Mouse (Mus musculus): ENCODE results near the gene Slc25a10. TPM values are rescaled to one million over a fixed set of nuclear protein-coding genes. Genes with fewer than 3 reads are reported as not detected.

Gene Slc25a10
- total RNA-seq (2015) (11.9 and 14.4 TPM in 2 replicates), total RNA-seq (2017) (16.2 and 19.7 TPM in 2 replicates)

DNA sequence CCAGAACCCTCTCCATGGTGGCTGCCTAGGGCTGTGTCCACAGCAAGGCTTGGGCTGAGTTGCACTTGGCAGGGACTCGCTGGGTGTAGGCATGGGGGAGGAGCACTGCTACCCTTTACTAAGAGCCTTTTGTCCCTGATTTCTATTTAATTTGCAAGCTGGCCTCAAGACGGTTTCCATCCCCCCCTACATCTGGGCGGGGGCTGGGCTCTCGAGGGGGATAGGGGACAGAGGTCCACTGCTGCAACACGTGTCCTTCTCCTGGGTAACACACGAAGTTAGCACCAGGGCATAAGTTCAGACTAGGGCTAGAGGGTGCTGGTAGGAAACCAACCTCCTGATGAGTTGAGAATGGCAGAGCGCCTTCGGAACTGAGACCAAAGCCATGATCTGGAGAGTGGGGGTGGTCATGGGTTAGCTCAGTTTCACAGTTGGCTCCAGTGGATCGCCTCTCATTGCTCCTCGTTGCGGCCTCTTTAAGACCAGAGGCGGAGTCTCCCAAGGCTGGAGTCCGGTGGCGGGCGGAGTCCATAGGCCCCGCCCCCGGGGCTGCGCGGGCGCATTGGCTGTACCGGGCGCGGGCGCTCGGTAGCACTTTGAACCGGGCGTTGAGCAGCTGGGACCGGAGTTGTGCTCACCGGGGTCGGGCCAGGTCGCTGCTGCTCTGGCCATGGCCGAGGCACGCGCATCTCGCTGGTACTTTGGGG is at the start of gene Slc25a10:
Slc25a10 (plus strand) TSS at position 524 of the 707 bp plus-strand sequence.
- ATAC-seq (replicated peaks; ENCODE audit: poor library complexity): peak; percentile 53

DNA sequence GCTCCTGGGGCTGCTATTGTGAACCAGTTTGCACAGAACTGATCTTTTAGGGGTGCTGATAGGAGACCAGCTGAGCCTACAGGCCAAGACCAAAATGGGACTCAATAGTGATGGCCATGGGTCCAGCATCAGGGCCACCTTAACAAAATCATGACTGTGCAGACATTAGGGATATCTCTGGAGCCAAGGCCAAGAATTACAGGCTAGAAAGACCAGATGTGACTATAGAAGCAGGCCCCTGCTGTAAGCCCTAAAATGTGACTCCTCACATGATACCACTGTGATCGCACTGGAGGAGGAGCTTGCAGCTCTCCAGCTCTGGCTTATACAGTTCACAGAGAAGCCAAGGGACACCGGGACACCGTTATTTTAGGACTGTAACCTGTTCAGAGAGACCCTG is 49.3 kb upstream of the Slc25a10 start, which contains the start of gene Tspan10:
Tspan10 (plus strand) TSS at position 301 of the 400 bp plus-strand sequence.
- no peak for ATAC-seq (replicated peaks; ENCODE audit: poor library complexity)

DNA sequence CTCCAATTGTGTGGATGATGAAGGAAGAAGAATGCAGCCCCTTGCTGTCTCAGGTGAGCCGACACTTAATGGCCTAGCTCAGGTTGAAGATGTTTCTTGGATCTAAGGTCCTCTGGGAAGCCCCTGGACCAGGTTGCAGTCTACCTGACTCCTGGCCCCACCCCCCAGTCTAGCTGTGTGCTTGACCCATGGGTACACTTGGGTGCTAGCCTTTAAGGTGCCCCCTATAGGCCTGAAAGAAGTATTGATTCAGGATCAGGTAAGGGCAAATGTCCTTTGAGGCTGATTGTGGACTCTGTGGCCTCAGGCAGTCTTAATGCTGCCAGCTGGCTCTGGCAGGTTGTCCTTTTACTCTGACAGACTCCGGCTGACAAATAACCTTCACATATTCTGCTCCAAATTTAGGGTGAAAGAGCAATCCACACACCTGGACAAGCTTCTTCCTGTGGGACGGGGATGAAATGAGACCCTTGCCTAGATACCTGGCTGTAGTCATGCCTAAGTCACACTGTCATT is 48.8 kb upstream of the Slc25a10 start:
- no peak for ATAC-seq (replicated peaks; ENCODE audit: poor library complexity)

DNA sequence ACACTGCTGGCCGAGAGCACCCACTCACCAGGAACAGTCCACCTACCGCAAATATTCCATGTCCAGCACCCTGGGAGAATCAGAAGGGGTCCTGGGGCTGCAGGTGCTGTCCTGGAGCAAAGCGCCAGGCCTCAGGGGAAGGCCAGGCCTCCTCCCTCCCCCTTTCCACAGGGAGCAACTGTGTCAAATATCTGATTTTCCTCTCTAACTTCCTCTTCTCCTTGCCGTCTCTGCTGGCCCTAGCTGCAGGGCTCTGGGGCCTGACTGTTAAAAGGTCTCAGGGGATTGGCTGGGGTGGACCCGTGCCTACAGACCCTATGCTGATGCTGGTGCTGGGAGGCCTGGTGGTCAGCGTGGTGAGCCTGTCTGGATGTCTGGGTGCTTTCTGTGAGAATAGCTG is 47.5 kb upstream of the Slc25a10 start:
- no peak for ATAC-seq (replicated peaks; ENCODE audit: poor library complexity)

DNA sequence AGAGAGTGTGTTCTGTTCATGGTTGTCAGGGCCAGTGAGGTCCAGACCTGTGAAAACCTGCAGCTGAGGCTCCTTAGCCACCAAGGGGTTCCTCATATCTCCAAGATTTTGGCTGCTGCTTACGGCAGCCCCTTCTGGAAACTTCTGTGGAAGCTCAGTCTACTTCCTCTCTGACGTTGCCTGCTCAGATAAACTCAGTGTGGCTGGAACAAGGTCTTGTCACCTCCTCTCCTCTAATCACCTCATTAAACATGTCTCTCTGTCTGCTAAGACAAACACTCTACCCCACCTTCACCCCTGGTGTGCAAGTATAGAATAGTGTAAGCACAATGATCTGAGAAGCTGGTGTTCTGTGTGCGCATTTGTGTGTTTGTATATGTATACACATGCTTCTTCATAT is 46.2 kb upstream of the Slc25a10 start:
- ATAC-seq (replicated peaks; ENCODE audit: poor library complexity): no peak

DNA sequence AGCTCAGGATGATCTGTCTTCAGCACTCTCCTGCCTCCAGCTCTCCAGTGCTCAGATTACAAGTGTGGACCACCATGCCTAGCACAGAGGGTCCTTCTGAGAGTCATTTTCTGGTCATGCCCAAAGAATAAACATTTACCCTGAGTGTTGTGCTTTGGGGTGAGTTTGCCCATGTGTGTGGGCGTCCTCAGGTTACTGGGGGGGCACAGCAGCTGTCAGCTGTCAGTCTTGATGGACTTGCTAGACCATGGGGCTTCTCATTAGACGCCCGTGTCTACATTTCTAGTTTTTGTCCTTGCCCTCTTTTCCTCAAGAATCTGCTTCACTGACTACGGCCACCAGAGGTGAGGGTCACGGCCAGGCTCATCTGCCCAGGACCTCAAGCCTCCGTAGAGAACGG is 44.5 kb upstream of the Slc25a10 start:
- no peak for ATAC-seq (replicated peaks; ENCODE audit: poor library complexity)

DNA sequence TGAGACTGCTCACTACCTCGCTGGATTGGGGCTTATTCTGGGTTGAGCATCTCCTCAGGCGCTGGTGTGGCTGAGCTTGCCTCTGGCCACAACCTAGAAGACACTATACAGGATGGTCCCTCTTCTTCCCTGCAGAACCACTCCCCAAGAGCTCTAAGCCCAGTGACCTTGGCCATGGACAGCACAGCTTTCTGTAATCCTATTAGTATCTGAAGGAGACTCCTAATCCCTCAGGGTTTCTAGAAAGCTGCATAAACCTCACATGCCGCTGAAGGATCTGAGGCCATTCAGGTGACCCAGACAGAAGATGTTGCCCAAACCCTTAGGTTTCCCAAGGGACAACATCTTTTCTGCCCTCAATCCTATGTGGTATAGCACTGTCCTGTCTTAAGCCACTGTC is 39.4 kb upstream of the Slc25a10 start:
- ATAC-seq (replicated peaks; ENCODE audit: poor library complexity): no peak

DNA sequence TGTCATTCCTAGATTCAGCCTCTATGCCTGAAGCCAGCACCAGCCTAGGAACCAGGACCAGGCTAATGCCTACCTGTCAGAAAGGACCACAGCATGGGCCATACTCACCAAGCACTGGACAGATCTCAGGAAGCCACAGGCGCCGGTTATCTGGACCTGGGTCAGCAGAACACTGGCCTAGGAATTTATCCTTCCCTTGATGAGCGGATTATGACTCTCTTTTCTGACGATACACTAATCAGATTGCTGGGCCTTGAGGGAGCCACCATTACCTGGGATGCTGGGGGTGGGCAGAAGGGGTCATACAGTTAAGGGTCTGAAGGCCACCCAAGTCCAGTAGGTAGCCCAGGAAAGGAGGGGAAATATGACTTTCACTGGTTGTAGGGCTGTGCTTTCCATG is 38.3 kb upstream of the Slc25a10 start, which contains the start of gene Pde6g:
Pde6g (minus strand) TSS at position 195 of the 400 bp plus-strand sequence.
- ATAC-seq (replicated peaks; ENCODE audit: poor library complexity): no peak

DNA sequence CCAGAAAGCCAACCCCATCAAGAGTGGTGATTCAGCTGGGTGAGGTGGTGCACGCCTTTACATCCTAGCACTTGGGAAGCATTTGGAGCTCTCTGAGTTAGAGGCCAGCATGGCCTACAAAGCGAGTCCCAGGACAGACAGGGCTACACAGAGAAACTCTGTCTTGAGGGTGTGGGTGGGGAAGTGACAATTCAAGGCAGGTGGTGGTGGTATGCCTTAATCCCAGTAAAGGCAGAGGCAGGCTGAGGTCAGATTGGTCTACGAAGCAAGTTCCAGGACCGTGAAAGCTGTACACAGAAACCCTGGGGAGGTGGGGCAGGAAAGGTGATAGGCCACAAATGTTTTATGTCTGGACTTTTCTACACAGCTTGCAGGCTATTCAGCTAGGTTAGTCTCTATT is 36.7 kb upstream of the Slc25a10 start:
- ATAC-seq (replicated peaks; ENCODE audit: poor library complexity): no peak

DNA sequence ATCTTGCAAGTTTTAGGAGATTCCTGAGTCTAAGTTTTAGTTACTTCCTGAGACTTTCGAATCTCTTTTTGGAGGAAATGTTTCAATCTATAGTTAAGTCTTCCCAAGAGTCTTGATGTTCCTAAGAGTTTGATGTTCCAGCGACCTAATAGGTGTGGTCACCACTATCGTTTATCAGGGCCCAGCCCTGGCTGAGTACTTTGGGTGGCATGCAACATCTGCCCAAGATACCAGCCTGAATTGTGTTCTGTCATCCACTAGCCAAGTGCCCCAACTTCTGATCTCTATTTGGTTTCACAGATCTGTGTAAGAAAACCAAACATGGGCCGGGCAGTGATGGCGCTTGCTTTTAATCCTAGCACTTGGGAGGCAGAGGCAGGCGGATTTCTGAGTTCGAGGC is 36.2 kb upstream of the Slc25a10 start:
- no peak for ATAC-seq (replicated peaks; ENCODE audit: poor library complexity)

DNA sequence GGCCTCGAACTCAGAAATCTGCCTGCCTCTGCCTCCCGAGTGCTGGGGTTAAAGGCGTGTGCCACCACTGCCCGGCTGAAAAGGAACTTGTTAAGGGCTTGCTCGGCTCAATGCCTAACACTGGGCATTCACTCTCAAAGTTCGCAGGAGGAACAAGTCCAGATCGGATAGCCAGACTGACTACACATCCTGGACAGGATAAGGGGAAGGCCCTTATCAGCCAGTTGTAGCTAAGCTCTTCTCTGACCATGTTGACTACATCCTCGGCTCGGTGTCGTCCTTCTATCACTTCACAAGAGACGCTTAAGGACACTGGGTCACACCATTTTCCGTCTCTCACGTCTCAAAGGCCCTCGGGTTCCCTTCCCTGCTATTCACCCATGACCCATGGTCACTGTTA is 34.3 kb upstream of the Slc25a10 start:
- peak; percentile 4; the same call in 1 of the 2 replicates for ATAC-seq (replicated peaks; ENCODE audit: poor library complexity)

DNA sequence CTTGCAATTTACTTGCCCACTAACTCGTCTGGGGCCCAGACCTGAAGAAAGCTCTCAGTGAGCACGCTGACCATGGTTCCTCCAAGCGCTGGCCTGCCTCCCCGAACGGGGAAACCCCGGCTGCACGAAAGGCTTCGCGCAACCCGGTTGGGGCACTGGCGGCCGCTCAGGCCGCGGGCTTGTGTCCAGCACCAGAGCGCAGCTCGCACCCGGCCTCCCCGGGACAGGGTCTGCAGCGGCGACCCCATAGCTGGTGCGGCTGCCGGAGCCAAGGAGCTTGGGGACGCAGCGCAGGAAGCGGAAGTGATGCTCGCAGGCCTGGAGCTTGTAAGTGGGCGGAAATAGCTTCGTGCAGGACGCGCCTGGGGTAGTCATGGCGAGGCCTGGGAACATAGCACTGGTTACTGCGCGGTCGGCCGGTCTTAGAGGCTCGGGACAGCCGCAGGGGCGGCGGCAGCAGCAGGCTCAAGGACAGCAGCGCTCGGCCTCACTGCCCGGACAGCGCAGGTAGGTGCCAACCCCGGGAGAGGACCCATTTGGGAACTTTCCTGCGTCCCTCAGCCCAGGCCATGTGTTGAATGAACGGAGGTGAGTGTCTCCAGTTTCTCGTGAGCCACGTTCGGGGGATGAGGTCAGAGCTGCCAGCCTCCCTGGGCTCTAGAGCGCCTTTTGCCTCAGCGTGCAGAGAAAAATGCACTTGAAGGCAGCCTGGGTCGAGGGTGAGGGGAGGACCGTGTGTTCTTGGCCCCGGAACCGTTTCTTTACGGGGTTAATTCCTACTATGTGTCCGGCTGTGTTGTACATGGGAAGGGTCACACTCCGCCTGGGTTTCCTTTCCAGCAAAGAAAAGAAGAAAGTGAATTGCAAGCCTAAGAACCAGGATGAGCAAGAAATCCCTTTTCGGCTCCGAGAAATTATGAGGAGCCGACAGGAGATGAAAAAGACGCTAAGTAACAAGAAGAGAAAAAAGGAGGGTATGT is 33.6 kb upstream of the Slc25a10 start, which contains the start of the genes Oxld1 and Ccdc137:
Oxld1 (minus strand) TSS at position 297 of the 980 bp plus-strand sequence.
Ccdc137 (plus strand) TSS at position 344 of the 980 bp plus-strand sequence.
- ATAC-seq (replicated peaks; ENCODE audit: poor library complexity): peak; percentile 92

DNA sequence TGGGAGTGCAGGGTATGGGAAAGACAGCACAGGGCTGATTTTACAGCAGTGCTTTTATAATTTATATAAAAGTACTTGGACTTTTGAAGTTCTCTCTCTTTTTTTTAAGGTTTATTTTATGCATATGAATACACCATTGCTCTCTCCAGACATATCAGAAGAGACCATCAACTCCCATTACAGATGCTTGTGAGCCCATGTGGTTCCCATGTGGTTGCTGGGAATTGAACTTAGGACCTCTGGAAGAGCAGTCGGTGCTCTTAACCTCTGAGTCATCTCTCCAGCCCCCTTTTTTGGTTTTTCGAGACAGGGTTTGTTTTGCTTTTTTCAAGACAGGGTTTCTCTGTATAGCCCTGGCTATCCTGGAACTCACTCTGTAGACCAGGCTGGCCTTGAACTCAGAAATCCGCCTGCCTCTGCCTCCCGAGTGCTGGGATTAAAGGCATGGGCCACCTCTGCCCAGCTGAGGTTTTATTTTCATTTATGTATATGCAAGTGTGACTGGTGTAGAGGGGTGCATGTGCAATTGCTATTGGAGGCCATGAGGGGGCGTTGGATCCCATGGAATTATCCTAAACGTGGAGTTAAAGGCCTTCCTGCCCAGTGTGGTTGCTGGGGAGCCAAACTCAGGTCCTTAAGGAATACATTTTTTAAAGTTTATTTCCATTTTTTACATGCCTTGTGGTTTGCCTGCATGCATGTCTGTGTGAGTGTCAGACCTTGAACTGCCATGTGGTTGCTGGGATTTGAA is 32.6 kb upstream of the Slc25a10 start:
- ATAC-seq (replicated peaks; ENCODE audit: poor library complexity): peak; percentile 41

DNA sequence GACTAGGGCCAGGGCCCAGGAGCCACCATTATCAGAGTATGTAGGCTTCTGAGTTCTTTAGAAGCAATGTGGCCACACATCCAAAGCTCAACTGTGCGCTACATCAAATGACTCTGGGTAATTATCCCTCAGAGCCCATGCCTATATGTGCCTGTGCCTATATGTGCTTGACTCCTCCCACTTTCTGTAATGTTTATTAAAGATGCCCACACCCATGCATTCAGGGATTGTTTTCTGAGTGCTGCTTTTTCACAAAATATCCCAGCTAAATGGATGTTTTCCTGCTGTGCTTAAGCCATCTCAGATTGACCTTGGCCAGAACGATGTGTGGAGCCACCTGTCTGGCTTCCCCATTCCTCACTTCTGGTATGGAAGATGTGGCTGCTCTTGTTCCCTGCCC is 28.1 kb upstream of the Slc25a10 start:
- ATAC-seq (replicated peaks; ENCODE audit: poor library complexity): no peak

DNA sequence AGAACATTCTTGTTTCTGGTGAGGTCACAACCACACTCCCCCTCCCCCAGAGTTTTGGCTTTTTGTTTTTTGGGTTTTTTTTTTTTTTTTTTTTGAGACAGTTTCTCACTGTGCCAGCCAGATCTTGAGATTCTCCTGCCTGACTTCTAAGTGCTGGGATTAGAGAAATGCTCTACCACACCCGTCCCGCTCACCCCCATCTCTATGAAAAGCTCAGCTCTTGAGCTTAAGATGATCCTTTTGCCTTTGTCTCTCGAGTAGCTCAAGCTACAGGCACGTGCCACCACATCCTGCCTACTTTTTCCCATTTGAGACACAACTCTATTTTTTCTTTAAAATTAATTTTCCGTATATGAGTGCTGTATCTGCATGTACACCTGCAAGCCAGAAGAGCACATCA is 27.3 kb upstream of the Slc25a10 start:
- no peak for ATAC-seq (replicated peaks; ENCODE audit: poor library complexity)

DNA sequence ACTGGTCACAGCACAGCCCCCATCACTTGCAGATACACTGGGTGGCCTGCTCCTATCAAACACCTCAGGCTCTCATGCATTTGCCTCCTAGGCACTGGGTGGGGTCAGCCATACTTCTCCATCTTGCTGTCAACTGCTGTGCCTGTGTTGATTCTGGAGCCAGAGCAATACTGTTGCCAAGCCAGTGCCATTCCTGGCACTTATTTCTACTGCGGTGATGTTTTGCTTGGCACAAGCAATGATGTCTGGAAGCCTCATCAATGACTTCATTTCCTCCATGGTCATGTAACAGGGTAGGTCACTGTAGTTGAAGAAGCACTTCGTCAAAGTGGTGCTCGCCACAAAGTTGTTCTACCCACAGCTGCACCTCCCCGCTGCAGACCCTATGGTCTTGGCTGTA is 26.1 kb upstream of the Slc25a10 start:
- no peak for ATAC-seq (replicated peaks; ENCODE audit: poor library complexity)

DNA sequence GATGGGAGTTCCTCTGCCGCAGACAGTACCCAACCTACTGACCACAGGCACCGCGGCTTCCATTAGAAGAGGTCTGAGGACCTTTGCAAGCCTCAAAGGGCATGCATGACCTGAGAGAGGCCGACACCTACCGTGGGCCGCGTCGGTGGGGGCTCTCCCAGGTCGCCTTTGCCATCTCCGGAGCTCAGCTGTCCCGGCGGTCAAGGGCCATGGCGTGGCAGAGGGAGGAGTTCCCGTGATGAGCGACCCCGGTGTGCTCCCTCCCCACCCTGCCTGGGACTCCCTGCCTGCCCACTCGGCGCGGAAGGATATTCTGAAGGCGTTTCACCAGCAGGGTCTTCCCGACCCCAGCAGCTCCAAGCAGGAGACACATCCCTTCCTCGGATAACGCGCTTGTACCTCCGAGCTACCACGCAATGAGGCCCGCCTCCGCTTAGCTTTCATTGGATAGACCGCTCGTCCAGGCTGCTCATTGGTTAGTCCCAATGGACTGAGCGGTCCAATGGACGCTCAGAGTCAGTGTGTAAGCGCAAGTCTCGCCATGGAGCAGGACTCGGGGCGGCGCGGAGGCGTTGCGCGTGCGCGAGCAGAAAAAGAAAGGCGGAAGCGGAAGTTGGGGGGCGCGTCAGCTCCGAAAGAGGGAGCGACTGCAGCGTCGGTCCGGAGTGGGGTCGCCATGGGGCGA is 24.4 kb upstream of the Slc25a10 start, which contains the start of gene Arl16:
Arl16 (minus strand) TSS at position 557 of the 685 bp plus-strand sequence.
- ATAC-seq (replicated peaks; ENCODE audit: poor library complexity): peak; percentile 97

DNA sequence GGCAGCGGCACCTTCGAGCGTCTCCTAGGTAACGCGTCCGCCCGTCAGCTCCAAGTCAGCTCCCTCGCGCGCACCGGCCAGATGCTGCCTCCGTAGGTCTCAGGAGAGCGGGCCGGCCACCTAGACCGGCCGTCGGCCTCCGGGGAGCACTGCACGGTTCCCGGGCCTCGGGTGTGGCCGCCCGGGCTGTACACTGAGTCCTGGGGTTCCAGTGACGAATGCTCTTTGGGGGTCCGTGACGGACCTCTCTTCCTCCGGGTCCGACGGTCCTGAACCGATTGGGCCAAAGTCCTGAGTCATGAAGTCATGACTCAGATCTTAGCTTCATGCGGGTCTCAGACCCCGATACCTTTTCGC is 23.9 kb upstream of the Slc25a10 start:
- ATAC-seq (replicated peaks; ENCODE audit: poor library complexity): no peak

DNA sequence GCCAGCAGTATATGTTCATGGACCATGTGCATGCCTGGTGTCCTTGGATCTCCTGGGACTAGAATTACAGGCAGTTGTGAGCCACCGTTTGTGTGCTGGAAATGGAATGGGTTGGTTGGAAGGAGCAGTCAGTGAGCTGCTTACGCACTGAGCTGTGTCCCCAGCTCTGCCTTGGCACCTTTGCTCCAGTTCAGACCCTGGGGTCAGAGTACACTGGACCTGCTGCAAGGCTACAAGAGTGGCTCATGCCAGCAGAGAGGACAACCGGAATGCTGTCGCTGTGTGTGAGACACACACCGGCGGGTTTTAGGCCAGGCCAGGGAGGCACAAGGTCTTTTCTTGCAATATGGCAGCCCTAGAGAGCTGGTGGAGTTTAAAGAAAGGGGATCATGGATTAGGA is 19.6 kb upstream of the Slc25a10 start:
- ATAC-seq (replicated peaks; ENCODE audit: poor library complexity): no peak

DNA sequence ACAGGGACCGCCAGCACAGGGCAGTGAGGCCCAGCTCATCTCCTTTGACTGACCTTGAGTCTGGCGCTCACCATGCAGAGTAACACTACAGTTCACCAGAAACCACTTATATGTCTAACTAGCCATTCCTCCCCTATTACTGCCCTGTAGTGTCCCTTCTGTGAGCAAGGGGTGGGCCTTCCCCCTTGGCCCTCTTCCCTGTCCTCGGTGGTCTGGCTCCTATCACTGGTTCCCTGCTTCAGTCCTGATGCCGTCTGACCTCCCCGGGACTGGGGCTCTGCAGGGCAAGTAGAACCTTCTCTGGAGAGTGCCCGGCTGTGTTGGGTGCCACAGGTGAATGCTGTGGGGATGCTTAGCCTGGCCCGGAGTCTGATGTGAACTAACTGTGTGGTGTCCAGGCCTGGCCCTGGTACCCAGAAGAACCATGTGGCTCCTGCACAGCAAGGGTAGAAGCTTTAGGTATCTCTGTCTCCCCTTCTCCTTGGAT is 8.1 kb upstream of the Slc25a10 start:
- ATAC-seq (replicated peaks; ENCODE audit: poor library complexity): no peak

Measured in megakaryocyte progenitor cell, adult 5-6 weeks (primary cell).